Comparison of ENCODE assay signal across 24 mouse cellular contexts in genomic region chr13:85310483-85310882, GRCm38 (mm10).
"Had no signal": no experiment of that assay in that cellular context is flagged by ENCODE, and none has a peak within 500 bp of the region (broad histone marks: within the 10 kb centered on the region; RNA-seq: fewer than 3 reads in every experiment).

No protein-coding gene starts in this region.

- H3K9me3 ChIP-seq: heart, embryonic 13.5 days; heart, embryonic 15.5 days; hindbrain, embryonic 13.5 days; hindbrain, embryonic 15.5 days; kidney, embryonic 15.5 days; limb, embryonic 12.5 days; limb, embryonic 15.5 days; liver, embryonic 12.5 days had no signal

- H3K27me3 ChIP-seq: heart, embryonic 13.5 days; heart, embryonic 15.5 days; hindbrain, embryonic 13.5 days; hindbrain, embryonic 15.5 days; kidney, embryonic 15.5 days; limb, embryonic 12.5 days; limb, embryonic 15.5 days; liver, embryonic 12.5 days had no signal

- H3K4me2 ChIP-seq: heart, embryonic 11.5 days; heart, embryonic 13.5 days; heart, embryonic 15.5 days; hindbrain, embryonic 13.5 days; hindbrain, embryonic 15.5 days; kidney, embryonic 15.5 days; limb, embryonic 12.5 days; limb, embryonic 15.5 days; liver, embryonic 12.5 days had no signal

- ATAC-seq: intestine, embryonic 16.5 days; liver, embryonic 12.5 days had no signal

- H3K27ac ChIP-seq: heart, adult 2 months; heart, embryonic 15.5 days; hindbrain, embryonic 13.5 days; hindbrain, embryonic 15.5 days; hindbrain, postnatal 0 days; kidney, embryonic 15.5 days; kidney, postnatal 0 days; limb, embryonic 12.5 days; limb, embryonic 15.5 days; liver, embryonic 12.5 days; liver, embryonic 14.5 days had no signal

- DNase-seq: gastrocnemius, postnatal 14 days; gastrocnemius, postnatal 36 days; heart, adult 2 months; heart, postnatal 14 days; heart, postnatal 36 days; kidney, adult 11 months; kidney, adult 2 months; kidney, adult 9 months; kidney, postnatal 14 days; kidney, postnatal 36 days; left cerebral cortex, postnatal 4 days had no signal

- H3K9ac ChIP-seq: heart, embryonic 13.5 days; heart, embryonic 15.5 days; hindbrain, embryonic 13.5 days; hindbrain, embryonic 15.5 days; kidney, embryonic 15.5 days; limb, embryonic 12.5 days; limb, embryonic 15.5 days; liver, embryonic 12.5 days; liver, embryonic 14.5 days had no signal

- H3K4me1 ChIP-seq: heart, embryonic 13.5 days; heart, embryonic 15.5 days; hindbrain, embryonic 13.5 days; hindbrain, embryonic 15.5 days; kidney, embryonic 15.5 days; limb, embryonic 12.5 days; limb, embryonic 15.5 days; liver, embryonic 12.5 days had no signal

- H3K36me3 ChIP-seq: heart, embryonic 13.5 days; heart, embryonic 15.5 days; hindbrain, embryonic 13.5 days; hindbrain, embryonic 15.5 days; kidney, embryonic 15.5 days; limb, embryonic 12.5 days; limb, embryonic 15.5 days; liver, embryonic 12.5 days had no signal

- H3K4me3 ChIP-seq: heart, adult 2 months; heart, embryonic 13.5 days; heart, embryonic 15.5 days; hindbrain, embryonic 13.5 days; hindbrain, embryonic 15.5 days; kidney, embryonic 15.5 days; limb, embryonic 12.5 days; limb, embryonic 15.5 days; liver, embryonic 12.5 days had no signal
